In genomic region chr10:8682900-8683299, GRCm38 (mm10) we compare ENCODE assay signal across 7 mouse cellular contexts.
DNase-seq lines count a peak whose midpoint lies in the region.

No protein-coding gene starts in this region.

- intact Hi-C loops in heart, postnatal 10 days (cut with DNase I) = loop anchor here (2.0 kb wide), 2 partner anchors 32 to 360 kb away; no protein-coding TSS in a partner anchor
- intact Hi-C loops in left cerebral cortex, postnatal 4 days (cut with DNase I) = no loop called here

- peak; percentile 41 for DNase-seq in ovary, postnatal 14 days (ENCODE audit: low spot score)
- no peak for DNase-seq in ovary, adult 18-20 months (ENCODE audit: low spot score)
- peak; percentile 75 for DNase-seq in ZHBTc4 (ENCODE audit: low read depth, low spot score)
- peak; percentile 53 to 76 for DNase-seq in cerebellum, postnatal 25 days
- DNase-seq in heart, postnatal 10 days = peak; percentile 54 to 71
- peak; percentile 61 for DNase-seq in left cerebral cortex, postnatal 4 days
- DNase-seq in retina, embryonic 14.5 days (ENCODE audit: low spot score) = peak; percentile 84
